Mouse (Mus musculus) spleen, adult 12 weeks (tissue): ENCODE measurements around the gene Mrpl30.

Experiments used
- DNase-seq: peaks from one replicate; pipeline ENCODE4 v3.0.0; 2022; ENCODE audit warnings: low spot score

Mrpl30 gene

DNA sequence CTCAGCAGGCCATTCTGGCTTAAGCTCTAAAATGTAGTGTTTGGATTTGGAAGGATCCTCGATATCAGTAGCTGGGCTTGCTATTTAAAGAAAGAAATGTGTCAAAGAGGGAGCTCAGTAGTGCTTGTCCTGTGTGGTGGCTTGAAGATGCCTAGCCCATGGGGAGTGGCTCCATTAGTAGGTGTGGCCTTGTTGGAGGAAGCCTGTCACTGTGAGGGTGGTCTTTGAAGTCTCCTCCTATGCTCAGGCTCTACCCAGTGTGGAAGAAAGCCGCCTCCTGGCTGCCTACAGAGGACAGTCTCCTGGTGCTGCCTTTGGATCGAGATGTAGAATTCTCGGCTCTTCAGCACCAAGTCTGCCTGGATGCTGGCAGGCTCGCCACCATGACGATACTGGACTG is 10.0 kb downstream of the Mrpl30 start:
- DNase-seq: no peak

GRCm38 (mm10) chr1:37903178-37903577 is 12.9 kb downstream of the Mrpl30 start:
- DNase-seq: no peak

- DNase-seq: no peak
These were observed 22.5 kb downstream of the Mrpl30 start for GRCm38 (mm10) chr1:37912751-37913150.

GRCm38 (mm10) chr1:37916393-37916792 is 26.1 kb downstream of the Mrpl30 start, which contains the start of gene Lyg2:
TSS of gene Lyg2 (minus strand) at chr1:37916493.
- no peak for DNase-seq

GRCm38 (mm10) chr1:37917666-37918065 is 27.4 kb downstream of the Mrpl30 start:
- no peak for DNase-seq

- DNase-seq: no peak
These were observed 27.8 kb downstream of the Mrpl30 start for GRCm38 (mm10) chr1:37918096-37918495.

DNA sequence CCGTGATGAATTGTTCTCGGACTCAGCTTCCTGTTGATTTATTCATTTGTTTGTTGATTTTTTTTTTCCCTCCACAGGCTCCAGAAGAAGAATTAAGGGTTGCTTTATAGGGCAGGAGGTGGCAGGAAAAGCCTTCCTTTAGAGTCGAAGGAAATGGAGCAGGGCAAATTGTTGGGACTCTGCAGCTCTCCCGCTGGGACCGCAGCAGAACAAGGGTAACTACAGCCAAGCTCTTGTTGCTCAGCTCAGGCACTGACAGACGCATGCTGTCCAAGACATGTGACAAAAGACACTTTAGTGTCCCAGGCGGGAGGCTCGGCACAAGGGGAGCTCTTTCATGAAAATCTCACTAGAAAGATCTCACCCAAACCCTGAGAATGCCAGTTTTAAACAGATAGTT is 32.3 kb downstream of the Mrpl30 start:
- no peak for DNase-seq

DNA sequence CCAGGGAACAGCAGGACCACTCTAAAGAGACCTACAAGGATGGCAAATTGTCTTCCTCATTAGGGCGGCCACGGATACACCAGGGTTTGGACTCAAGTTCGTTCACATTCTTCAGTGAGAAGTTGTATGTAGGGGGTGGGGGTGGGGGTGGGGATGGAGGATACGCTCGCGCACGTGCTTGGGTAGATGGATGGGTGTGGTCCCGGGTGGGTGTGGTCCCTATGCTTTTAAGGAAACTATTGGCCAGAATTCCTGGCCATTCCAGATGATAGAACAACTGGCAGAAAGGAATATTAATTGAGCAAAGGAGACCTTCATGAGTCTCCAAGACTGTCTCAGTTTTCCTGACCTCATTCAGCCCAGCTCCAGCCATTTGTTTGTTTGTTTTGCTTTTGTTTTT is 35.7 kb downstream of the Mrpl30 start:
- DNase-seq: no peak

GRCm38 (mm10) chr1:37931806-37932205 is 41.5 kb downstream of the Mrpl30 start:
- DNase-seq: no peak
